Mouse (Mus musculus) forebrain, embryonic 12.5 days (tissue): ENCODE results near the gene Gm13420. TPM values are rescaled to one million over a fixed set of nuclear protein-coding genes. Genes with fewer than 3 reads are reported as not detected.

Experiments used
- ATAC-seq: fragments of 200-750 bp; cut with Nextera tagmentation; 2 replicates; pipeline ENCODE4 v1.8.0; 2017; ENCODE audit warnings: moderate TSS enrichment; ENCODE audit not compliant: low FRiP score
- H3K27ac ChIP-seq: fragments of 300-500 bp; sonication (generic); 2 replicates; pipeline ENCODE4 v1.5.1; 2016; ENCODE audit warnings: mild to moderate bottlenecking
- H3K27me3 ChIP-seq: fragments of 300-500 bp; sonication (generic); 2 replicates; pipeline ENCODE4 v1.6.1; 2016; ENCODE audit warnings: mild to moderate bottlenecking
- H3K36me3 ChIP-seq: fragments of 300-500 bp; sonication (generic); replicated peaks from 2 replicates; pipeline ENCODE4 v1.6.1; 2016; ENCODE audit warnings: mild to moderate bottlenecking
- H3K4me1 ChIP-seq: fragments of 300-500 bp; sonication (generic); 2 replicates; pipeline ENCODE4 v1.6.1; 2016
- H3K4me2 ChIP-seq: fragments of 300-500 bp; sonication (generic); 2 replicates; pipeline ENCODE4 v1.6.1; 2016; ENCODE audit warnings: mild to moderate bottlenecking, moderate library complexity
- H3K4me3 ChIP-seq: fragments of 300-500 bp; sonication (generic); replicated peaks from 2 replicates; pipeline ENCODE4 v1.5.1; 2016; ENCODE audit warnings: mild to moderate bottlenecking
- H3K9ac ChIP-seq: fragments of 300-500 bp; sonication (generic); 2 replicates; pipeline ENCODE4 v1.6.1; 2016; ENCODE audit warnings: mild to moderate bottlenecking
- H3K9me3 ChIP-seq: fragments of 300-500 bp; sonication (generic); 2 replicates; pipeline ENCODE4 v1.6.1; 2016
- WGBS: fragments of 180-500 bp; shearing (Covaris S2); methylation state at CpG from one replicate; pipeline ENCODE4 v1.1.7; 2016; 5-methylcytosine and 5-hydroxymethylcytosine counted together
- polyA plus RNA-seq: library from polyadenylated mRNA; unstranded; fragments of >200 nt; fragmentation: Nextera tagmentation; extraction: Ambion mirVana; gene quantifications from 2 replicates; pipeline ENCODE4 v1.2.1, GENCODE M21; 2016

Gm13420 gene
- polyA plus RNA-seq, 1 experiment from 2014 or later = not detected

DNA sequence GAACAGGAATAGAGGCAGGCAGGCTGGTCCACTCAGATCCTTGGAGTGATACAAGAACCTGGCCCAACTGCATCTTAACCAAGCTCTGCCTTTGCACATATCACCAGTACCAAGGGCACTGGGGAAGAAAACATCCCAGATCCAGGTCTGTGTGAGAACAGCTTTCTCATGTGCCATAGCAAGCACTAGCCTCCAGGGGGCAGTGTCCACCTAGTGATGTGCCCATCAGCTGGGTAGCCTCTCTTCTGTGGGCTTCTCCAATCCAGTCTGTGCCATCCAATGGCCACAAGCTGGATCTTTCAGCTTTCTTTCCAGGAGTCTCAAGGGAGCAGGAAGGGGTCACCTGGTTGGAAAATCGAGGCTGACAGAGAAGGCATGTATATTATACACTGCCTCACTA, 13.3 kb upstream of the Gm13420 start:
- peaks cover 7% of the 10 kb centered on the region; the same call in 1 of the 2 replicates for H3K27me3 ChIP-seq
- no peaks in the 10 kb centered on the region for H3K36me3 ChIP-seq
- no peaks in the 10 kb centered on the region for H3K4me1 ChIP-seq
- H3K27ac ChIP-seq = no peak overlapping the region
- 0% methylated on average over 1 of the region's 1 CpGs for WGBS
- H3K9ac ChIP-seq = no peak overlapping the region
- no peak; the same call in 1 of the 2 replicates for ATAC-seq
- H3K4me3 ChIP-seq = no peak overlapping the region
- H3K9me3 ChIP-seq = no peaks in the 10 kb centered on the region
- no peak overlapping the region for H3K4me2 ChIP-seq

DNA sequence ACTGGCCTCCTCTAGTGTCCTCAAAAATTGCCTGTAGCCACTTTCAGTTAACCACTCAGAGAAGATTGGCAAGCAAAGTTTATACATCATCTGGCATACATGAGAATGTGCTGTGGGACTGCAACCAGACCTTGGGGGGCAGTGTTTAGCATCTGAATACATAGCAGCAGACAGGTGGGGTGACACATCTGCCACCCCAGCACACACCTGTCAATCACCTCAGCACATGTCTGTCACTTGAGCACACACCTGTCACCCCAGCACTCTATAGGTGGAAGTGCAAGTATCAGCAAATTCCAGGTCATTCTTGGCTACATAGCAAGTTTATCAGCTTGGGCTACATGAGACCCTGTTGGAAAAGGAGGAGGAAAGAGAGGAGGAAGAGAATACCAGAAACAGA, 4.2 kb upstream of the Gm13420 start:
- peaks cover 36% of the 10 kb centered on the region for H3K27me3 ChIP-seq
- peaks cover 11% of the 10 kb centered on the region for H3K4me1 ChIP-seq
- no peak overlapping the region for H3K27ac ChIP-seq
- no peaks in the 10 kb centered on the region for H3K36me3 ChIP-seq
- ATAC-seq = no peak
- H3K9ac ChIP-seq = no peak overlapping the region
- H3K4me3 ChIP-seq = no peak overlapping the region
- H3K4me2 ChIP-seq = no peak overlapping the region
- 0 out of 2 replicates have a peak, but pooled peaks cover 2% of the 10 kb centered on the region for H3K9me3 ChIP-seq

GRCm38 (mm10) chr2:29752397-29752796, 912 bp upstream of the Gm13420 start:
- peaks cover 18% of the 10 kb centered on the region for H3K4me1 ChIP-seq
- no peak overlapping the region for H3K9ac ChIP-seq
- H3K4me3 ChIP-seq = no peak overlapping the region
- no peak for ATAC-seq
- peaks cover 68% of the 10 kb centered on the region for H3K27me3 ChIP-seq
- 0 out of 2 replicates have a peak, but pooled peaks cover 2% of the 10 kb centered on the region for H3K9me3 ChIP-seq
- no peaks in the 10 kb centered on the region for H3K36me3 ChIP-seq
- H3K4me2 ChIP-seq = no peak overlapping the region
- no peak overlapping the region for H3K27ac ChIP-seq
- 86% methylated on average over 5 of the region's 5 CpGs for WGBS

- Histone ChIP-seq H3K4me3 (no peak overlapping the region), H3K4me1 (peaks cover 23% of the 10 kb centered on the region), H3K9me3 (0 out of 2 replicates have a peak, but pooled peaks cover 2% of the 10 kb centered on the region), H3K9ac (no peak overlapping the region), H3K4me2 (no peak overlapping the region), H3K27me3 (peaks cover 89% of the 10 kb centered on the region), H3K36me3 (no peaks in the 10 kb centered on the region), H3K27ac (no peak overlapping the region)
- ATAC-seq = no peak
- 85% methylated on average over 4 of the region's 4 CpGs for WGBS
Observed at GRCm38 (mm10) chr2:29748499-29748898, 3.0 kb downstream of the Gm13420 start.

- Histone ChIP-seq H3K27ac (no peak overlapping the region), H3K4me1 (peaks cover 23% of the 10 kb centered on the region), H3K27me3 (peaks cover 87% of the 10 kb centered on the region), H3K9me3 (0 out of 2 replicates have a peak, but pooled peaks cover 2% of the 10 kb centered on the region), H3K9ac (no peak overlapping the region), H3K4me2 (0 out of 2 replicates have a peak overlapping the region, but pooled peaks have one; percentile 56), H3K4me3 (no peak overlapping the region), H3K36me3 (no peaks in the 10 kb centered on the region)
- WGBS = 67% methylated on average over 5 of the region's 5 CpGs
- ATAC-seq = no peak
Observed at GRCm38 (mm10) chr2:29747852-29748251, 3.6 kb downstream of the Gm13420 start.

DNA sequence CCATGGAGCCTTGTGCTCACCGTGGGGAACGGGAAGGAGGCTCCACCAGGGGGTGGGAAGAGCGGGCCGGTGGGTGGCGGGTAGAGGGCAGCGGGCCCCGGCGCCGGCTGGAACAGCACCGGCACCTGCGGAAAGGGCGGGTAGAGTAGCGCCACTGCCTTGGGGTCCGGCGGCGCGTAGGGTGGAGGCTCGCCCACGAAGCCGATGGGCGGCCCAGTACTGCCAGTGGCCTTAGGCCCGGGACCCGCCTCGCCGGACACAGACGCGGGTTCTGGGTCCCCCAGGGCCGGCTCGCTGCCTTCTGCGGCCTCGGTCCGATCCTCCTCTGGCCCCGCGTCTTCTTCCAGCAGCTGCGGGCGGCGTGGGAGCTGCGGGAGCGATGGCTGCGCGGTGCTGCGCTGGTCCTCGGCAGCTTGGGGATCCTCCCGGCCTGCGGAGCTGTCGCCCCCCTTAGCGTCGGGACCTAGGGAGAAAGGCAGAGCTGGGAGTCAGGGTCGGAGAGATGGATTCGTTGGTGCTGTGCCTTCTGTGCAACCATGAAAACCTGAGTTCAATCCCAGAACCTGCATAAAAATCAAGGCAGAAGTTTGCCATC, 4.2 kb downstream of the Gm13420 start:
- peak overlapping the region; percentile 56 for H3K4me2 ChIP-seq
- WGBS = 3% methylated on average over 46 of the region's 50 CpGs
- H3K27me3 ChIP-seq = peaks cover 81% of the 10 kb centered on the region
- no peak for ATAC-seq
- H3K36me3 ChIP-seq = no peaks in the 10 kb centered on the region
- peak overlapping the region; percentile 39 for H3K4me3 ChIP-seq
- peak overlapping the region; percentile 44 for H3K9ac ChIP-seq
- H3K27ac ChIP-seq = no peak overlapping the region
- 0 out of 2 replicates have a peak, but pooled peaks cover under 1% of the 10 kb centered on the region for H3K9me3 ChIP-seq
- H3K4me1 ChIP-seq = peaks cover 23% of the 10 kb centered on the region

DNA sequence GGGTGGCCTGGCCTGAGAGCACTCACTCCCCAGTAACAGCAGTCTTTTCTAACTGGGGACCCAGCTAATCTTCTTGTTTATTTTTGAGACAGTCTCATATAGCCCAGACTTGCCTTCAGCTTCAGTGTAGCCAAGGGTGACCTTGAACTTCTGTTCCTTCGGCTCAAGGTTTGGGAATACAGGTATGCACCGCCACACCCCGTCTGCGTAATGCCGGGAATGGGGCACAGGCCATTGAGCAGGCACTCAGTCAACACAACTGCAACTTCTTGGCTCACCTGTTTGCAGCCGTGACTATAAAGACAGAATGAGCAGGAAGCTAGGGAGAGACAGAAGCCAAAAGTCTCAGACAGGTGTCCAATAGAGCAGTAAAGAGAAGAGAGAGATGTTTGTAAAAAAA, 7.2 kb downstream of the Gm13420 start:
- Histone ChIP-seq H3K36me3 (peaks cover 13% of the 10 kb centered on the region), H3K4me1 (peaks cover 7% of the 10 kb centered on the region), H3K4me3 (no peak overlapping the region), H3K4me2 (no peak overlapping the region), H3K27me3 (peaks cover 52% of the 10 kb centered on the region), H3K27ac (no peak overlapping the region), H3K9ac (no peak overlapping the region), H3K9me3 (no peaks in the 10 kb centered on the region)
- 91% methylated on average over 6 of the region's 6 CpGs for WGBS
- no peak for ATAC-seq

- H3K36me3 ChIP-seq = peaks cover 42% of the 10 kb centered on the region
- H3K4me1 ChIP-seq = no peaks in the 10 kb centered on the region
- H3K9me3 ChIP-seq = no peaks in the 10 kb centered on the region
- 95% methylated on average over 6 of the region's 6 CpGs for WGBS
- H3K4me2 ChIP-seq = no peak overlapping the region
- no peak overlapping the region for H3K9ac ChIP-seq
- no peak overlapping the region for H3K4me3 ChIP-seq
- no peak overlapping the region for H3K27ac ChIP-seq
- no peak for ATAC-seq
- peaks cover 22% of the 10 kb centered on the region for H3K27me3 ChIP-seq
Observed at GRCm38 (mm10) chr2:29741207-29741606, 10.3 kb downstream of the Gm13420 start.

DNA sequence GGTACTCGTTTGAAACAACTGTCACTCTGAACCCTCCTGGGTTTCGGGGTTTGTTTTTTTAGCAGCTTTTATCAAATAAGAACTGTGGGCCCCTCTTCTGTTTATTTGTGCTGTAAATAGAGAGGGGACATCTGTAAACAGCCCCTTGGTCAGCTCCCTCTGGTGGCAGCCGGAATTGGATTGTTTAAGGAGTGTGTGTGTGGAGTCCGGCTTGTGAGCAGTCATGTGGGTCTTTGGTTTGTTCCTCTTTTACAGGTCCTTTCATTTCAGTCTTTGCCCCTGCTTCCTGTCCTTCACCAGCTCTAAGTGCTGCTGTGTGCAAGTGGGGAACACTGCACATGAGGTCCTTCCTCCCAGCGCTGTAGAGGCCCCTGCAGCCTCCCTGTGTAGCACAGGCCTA, 12.1 kb downstream of the Gm13420 start:
- Histone ChIP-seq H3K9ac (no peak overlapping the region), H3K27me3 (0 out of 2 replicates have a peak, but pooled peaks cover 5% of the 10 kb centered on the region), H3K4me1 (no peaks in the 10 kb centered on the region), H3K27ac (no peak overlapping the region), H3K4me2 (no peak overlapping the region), H3K36me3 (peaks cover 60% of the 10 kb centered on the region), H3K9me3 (no peaks in the 10 kb centered on the region), H3K4me3 (no peak overlapping the region)
- no peak for ATAC-seq
- 87% methylated on average over 5 of the region's 5 CpGs for WGBS

- Histone ChIP-seq H3K9me3 (no peaks in the 10 kb centered on the region), H3K4me1 (no peaks in the 10 kb centered on the region), H3K9ac (no peak overlapping the region), H3K4me3 (no peak overlapping the region), H3K36me3 (peaks cover 66% of the 10 kb centered on the region), H3K27ac (no peak overlapping the region), H3K27me3 (0 out of 2 replicates have a peak, but pooled peaks cover 5% of the 10 kb centered on the region), H3K4me2 (no peak overlapping the region)
- 77% methylated on average over 4 of the region's 4 CpGs for WGBS
- no peak for ATAC-seq
Observed at GRCm38 (mm10) chr2:29738799-29739198, 12.7 kb downstream of the Gm13420 start.

DNA sequence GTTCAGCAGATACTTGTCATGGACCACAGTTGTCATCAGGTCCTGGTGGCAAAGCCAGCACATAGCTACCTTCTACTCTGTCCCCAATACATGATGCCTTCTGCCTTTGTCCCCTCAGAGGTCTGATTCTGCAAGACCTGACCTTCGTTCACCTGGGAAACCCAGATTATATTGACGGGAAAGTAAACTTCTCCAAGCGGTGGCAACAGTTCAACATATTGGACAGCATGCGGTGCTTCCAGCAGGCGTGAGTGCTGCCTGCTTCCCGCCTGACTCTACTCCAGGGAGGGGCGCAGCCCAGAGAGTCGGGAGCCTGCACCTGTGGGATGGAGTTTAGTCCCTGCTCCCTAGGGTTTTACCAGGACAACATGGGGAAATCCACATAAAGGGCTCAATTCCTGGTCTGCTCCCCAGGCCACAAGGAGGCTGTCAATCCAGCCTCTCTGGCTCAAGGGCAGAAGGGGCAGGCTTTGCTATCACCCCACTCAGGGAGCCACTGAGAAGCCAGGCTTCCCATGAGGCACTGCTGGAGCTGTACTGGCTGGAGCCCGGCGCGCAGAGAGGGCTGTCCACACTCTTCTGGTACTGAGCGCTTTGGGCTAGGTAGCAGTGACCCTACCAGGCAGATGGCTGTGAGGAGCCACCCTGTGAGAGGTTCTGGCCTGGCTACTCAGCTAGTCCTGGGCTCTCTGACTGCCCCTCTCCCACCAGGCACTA, 14.1 kb downstream of the Gm13420 start:
- H3K4me1 ChIP-seq = no peaks in the 10 kb centered on the region
- H3K27me3 ChIP-seq = no peaks in the 10 kb centered on the region
- no peak overlapping the region for H3K4me2 ChIP-seq
- no peaks in the 10 kb centered on the region for H3K9me3 ChIP-seq
- no peak for ATAC-seq
- H3K4me3 ChIP-seq = no peak overlapping the region
- no peak overlapping the region for H3K9ac ChIP-seq
- 95% methylated on average over 12 of the region's 12 CpGs for WGBS
- no peak overlapping the region for H3K27ac ChIP-seq
- peaks cover 80% of the 10 kb centered on the region for H3K36me3 ChIP-seq

DNA sequence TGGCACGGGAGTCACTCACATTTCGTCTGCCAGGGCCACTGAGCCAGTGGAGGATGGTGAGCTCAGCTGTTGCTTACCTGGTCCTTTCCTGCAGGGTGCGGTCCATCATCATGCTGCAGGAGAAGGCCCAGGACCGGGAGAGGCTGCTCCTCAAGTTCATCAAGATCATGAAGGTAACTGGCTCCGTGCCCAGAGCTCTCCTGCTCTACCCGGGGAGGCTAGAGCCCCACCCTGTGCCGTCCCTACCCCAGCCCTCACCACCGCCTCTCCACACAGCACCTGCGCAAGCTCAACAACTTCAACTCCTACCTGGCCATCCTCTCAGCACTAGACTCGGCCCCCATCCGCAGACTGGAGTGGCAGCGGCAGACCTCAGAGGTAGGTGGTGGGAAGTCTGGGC, 15.8 kb downstream of the Gm13420 start:
- ATAC-seq = no peak
- H3K27me3 ChIP-seq = no peaks in the 10 kb centered on the region
- no peaks in the 10 kb centered on the region for H3K4me1 ChIP-seq
- no peak overlapping the region for H3K4me3 ChIP-seq
- WGBS = 92% methylated on average over 12 of the region's 12 CpGs
- peaks cover 93% of the 10 kb centered on the region for H3K36me3 ChIP-seq
- H3K27ac ChIP-seq = no peak overlapping the region
- no peak overlapping the region for H3K9ac ChIP-seq
- no peaks in the 10 kb centered on the region for H3K9me3 ChIP-seq
- H3K4me2 ChIP-seq = no peak overlapping the region

DNA sequence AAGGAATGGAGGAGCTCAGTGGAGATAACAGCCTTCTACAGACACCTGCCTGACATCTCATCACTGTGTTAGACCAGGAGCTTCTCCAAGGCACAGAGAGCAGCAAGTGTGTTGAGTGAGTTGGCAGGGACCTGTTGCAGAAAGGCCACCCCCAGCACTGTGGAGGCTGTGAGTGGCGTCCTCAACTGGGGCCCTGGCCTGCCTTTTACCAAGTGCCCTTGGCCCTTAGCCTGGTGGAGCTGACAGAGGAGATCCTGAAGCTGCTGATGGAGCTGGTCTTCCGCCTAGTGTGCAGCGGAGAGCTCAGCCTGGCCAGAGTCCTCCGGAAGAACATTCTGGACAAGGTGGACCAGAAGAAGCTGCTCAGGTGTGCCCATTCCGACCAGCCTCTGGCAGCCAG, 18.1 kb downstream of the Gm13420 start:
- H3K4me3 ChIP-seq = no peak overlapping the region
- peaks cover 93% of the 10 kb centered on the region for H3K36me3 ChIP-seq
- H3K27me3 ChIP-seq = no peaks in the 10 kb centered on the region
- H3K4me1 ChIP-seq = no peaks in the 10 kb centered on the region
- H3K9me3 ChIP-seq = no peaks in the 10 kb centered on the region
- H3K27ac ChIP-seq = no peak overlapping the region
- WGBS = 93% methylated on average over 5 of the region's 5 CpGs
- no peak overlapping the region for H3K9ac ChIP-seq
- no peak for ATAC-seq
- H3K4me2 ChIP-seq = no peak overlapping the region
